Mouse (Mus musculus) lung, postnatal 0 days (tissue): ENCODE measurements around the gene Grid2.

Experiments used
- CTCF ChIP-seq: IDR thresholded peaks from 2 replicates; pipeline ENCODE4 v1.5.1; 2016; ENCODE audit warnings: antibody characterized with exemption, mild to moderate bottlenecking
- EP300 ChIP-seq: IDR thresholded peaks from 2 replicates; pipeline ENCODE4 v1.6.1; 2016; ENCODE audit warnings: antibody characterized with exemption, mild to moderate bottlenecking, control low read depth

- TF ChIP-seq CTCF (no peak), EP300 (no peak)
Measured at GRCm38 (mm10) chr6:63794679-63795078, 539.0 kb downstream of the Grid2 start.
